In genomic region chr1:34439961-34440630, GRCm38 (mm10) we compare ENCODE assay signal across 8 mouse cellular contexts. TPM values are rescaled to one million over a fixed set of nuclear protein-coding genes. Genes with fewer than 3 reads are reported as not detected.
DNase-seq lines count a peak whose midpoint lies in the region; ATAC-seq and TF ChIP-seq lines count a peak whose summit lies in the region.

No protein-coding gene starts in this region.

- peaks cover 58% of the 10 kb centered on the region for H3K36me3 ChIP-seq in heart, embryonic 14.5 days (ENCODE audit: control insufficient read depth, insufficient read depth, low read length)
- H3K36me3 ChIP-seq in CH12.LX (replicated peaks in 1 of 2; ENCODE audit: control insufficient read depth in 1 of 2, insufficient read depth in 1 of 2, low read length in 1 of 2) (peaks cover 41 to 47% of the 10 kb centered on the region in 2 experiments), myocyte (ENCODE audit: control insufficient read depth, insufficient read depth) (peaks cover 18% of the 10 kb centered on the region)
- H3K36me3 ChIP-seq in embryonic facial prominence, embryonic 13.5 days: peaks cover 41% of the 10 kb centered on the region
- peaks cover 31% of the 10 kb centered on the region for H3K36me3 ChIP-seq in intestine, postnatal 0 days (ENCODE audit: control insufficient read depth, insufficient read depth)

- peak in 1 of 2 experiments; percentile 45; a peak in 2 of 4 replicates for TF ChIP-seq CTCF in CH12.LX (conservative IDR thresholded peaks at IDR 0.05 in 1 of 2, IDR thresholded peaks at IDR 0.05 in 1 of 2; ENCODE audit: low read depth in 2 of 2, low read length in 2 of 2)
- peak; percentile 69 for TF ChIP-seq CTCF in intestine, postnatal 0 days (IDR thresholded peaks at IDR 0.05; ENCODE audit: low read depth)

- H3K4me2 ChIP-seq in heart, embryonic 14.5 days (ENCODE audit: low read length): peak overlapping the region; percentile 67
- H3K4me2 ChIP-seq in CH12.LX (ENCODE audit: insufficient read depth, low read depth, poor library complexity, severe bottlenecking) (peak overlapping the region; percentile 58), myocyte (ENCODE audit: low read depth) (peak overlapping the region; percentile 85)
- peak overlapping the region; percentile 62 for H3K4me2 ChIP-seq in embryonic facial prominence, embryonic 13.5 days
- H3K4me2 ChIP-seq in intestine, postnatal 0 days (replicated peaks; ENCODE audit: low read depth): peak overlapping the region; percentile 80

- DNase-seq in heart, postnatal 10 days: no peak
- no peak for DNase-seq in CH12.LX (ENCODE audit: extremely low read depth)
- DNase-seq in embryo, embryonic 11 days: no peak
- no peak for DNase-seq in layer of hippocampus, adult 9-11 months

- peak overlapping the region; percentile 34 to 42; a peak in 3 of 4 replicates for H3K27ac ChIP-seq in heart, embryonic 14.5 days (replicated peaks in 1 of 2; ENCODE audit: control insufficient read depth in 1 of 2, insufficient read depth in 1 of 2, low read depth in 2 of 2, low read length in 2 of 2)
- peak overlapping the region; percentile 45 for H3K27ac ChIP-seq in CH12.LX (ENCODE audit: insufficient read depth, low read depth)
- H3K27ac ChIP-seq in embryonic facial prominence, embryonic 13.5 days: peak overlapping the region; percentile 69
- H3K27ac ChIP-seq in intestine, postnatal 0 days (ENCODE audit: low read depth, low read length): peak overlapping the region; percentile 63; the same call in 1 of the 2 replicates

- TF ChIP-seq POLR2A in CH12.LX (IDR thresholded peaks at IDR 0.05; ENCODE audit: low read depth, low read length) (no peak), myocyte (IDR thresholded peaks at IDR 0.05; ENCODE audit: insufficient read length, low read depth) (no peak)

- dilution Hi-C loops in CH12.LX (cut with MboI; ENCODE audit: extremely low pct_ligation_motif_present, extremely low pct_unique_long_range_greater_than_20kb, low sequenced_read_pairs): no loop called here

- peak; percentile 33; the same call in 1 of the 2 replicates for ATAC-seq in heart, embryonic 14.5 days (ENCODE audit: insufficient number of reproducible peaks, insufficient read depth, low FRiP score, low read depth)
- peak; percentile 2; the same call in 1 of the 2 replicates for ATAC-seq in embryonic facial prominence, embryonic 13.5 days (ENCODE audit: insufficient number of reproducible peaks, insufficient read depth, low FRiP score, low TSS enrichment, low read depth)
- ATAC-seq in intestine, postnatal 0 days: peak; percentile 42

- peak overlapping the region; percentile 73 for H3K9ac ChIP-seq in heart, embryonic 14.5 days (ENCODE audit: low read length)
- H3K9ac ChIP-seq in CH12.LX (ENCODE audit: insufficient read depth, low read depth): peak overlapping the region; percentile 72
- H3K9ac ChIP-seq in embryonic facial prominence, embryonic 13.5 days: peak overlapping the region; percentile 72
- peak overlapping the region; percentile 41 for H3K9ac ChIP-seq in intestine, postnatal 0 days (ENCODE audit: low read depth, low read length)

- peak; percentile 37; the same call in 1 of the 2 replicates for TF ChIP-seq EP300 in CH12.LX (IDR thresholded peaks at IDR 0.05; ENCODE audit: low read length)

- H3ac ChIP-seq in myocyte (ENCODE audit: control insufficient read depth, insufficient read length): peak overlapping the region; percentile 51

- peak overlapping the region; percentile 62 to 88 for H3K4me3 ChIP-seq in heart, embryonic 14.5 days (ENCODE audit: control insufficient read depth in 1 of 2, insufficient read depth in 1 of 2, low read depth in 1 of 2, low read length in 2 of 2)
- H3K4me3 ChIP-seq in CH12.LX (replicated peaks in 1 of 3; ENCODE audit: low read depth in 2 of 3, low read length in 2 of 3, poor library complexity in 1 of 3) (peak overlapping the region; percentile 82 to 90 (median 86)), myocyte (peak overlapping the region; percentile 94)
- peak overlapping the region; percentile 70 for H3K4me3 ChIP-seq in embryonic facial prominence, embryonic 13.5 days
- peak overlapping the region; percentile 68 for H3K4me3 ChIP-seq in intestine, postnatal 0 days (ENCODE audit: low read depth, low read length)

- H3K79me2 ChIP-seq in CH12.LX (replicated peaks; ENCODE audit: control insufficient read depth, extremely low read depth, insufficient read depth, poor library complexity, severe bottlenecking) (peaks cover 26% of the 10 kb centered on the region), myocyte (ENCODE audit: control insufficient read depth, insufficient read depth) (peaks cover 18% of the 10 kb centered on the region)

- 6% methylated on average over 31 of the region's 31 CpGs for WGBS in heart, embryonic 14.5 days
- WGBS in embryonic facial prominence, embryonic 13.5 days: 7% methylated on average over 31 of the region's 31 CpGs
- WGBS in intestine, postnatal 0 days: 6% methylated on average over 31 of the region's 31 CpGs

- peaks cover 3 to 14% of the 10 kb centered on the region in 2 experiments for H3K4me1 ChIP-seq in heart, embryonic 14.5 days (ENCODE audit: control insufficient read depth in 2 of 2, insufficient read depth in 2 of 2, low read length in 2 of 2)
- peaks cover 0 to 43% of the 10 kb centered on the region in 2 experiments for H3K4me1 ChIP-seq in CH12.LX (ENCODE audit: control insufficient read depth in 1 of 2, insufficient read depth in 2 of 2)
- H3K4me1 ChIP-seq in embryonic facial prominence, embryonic 13.5 days: peaks cover 22% of the 10 kb centered on the region
- no peaks in the 10 kb centered on the region; the same call in 1 of the 2 replicates for H3K4me1 ChIP-seq in intestine, postnatal 0 days (replicated peaks; ENCODE audit: control insufficient read depth, insufficient read depth, low read length)

- no peaks in the 10 kb centered on the region for H3K27me3 ChIP-seq in heart, embryonic 14.5 days (ENCODE audit: control insufficient read depth, insufficient read depth, low read length)
- no peaks in the 10 kb centered on the region for H3K27me3 ChIP-seq in CH12.LX (replicated peaks)
- no peaks in the 10 kb centered on the region for H3K27me3 ChIP-seq in embryonic facial prominence, embryonic 13.5 days
- no peaks in the 10 kb centered on the region for H3K27me3 ChIP-seq in intestine, postnatal 0 days (replicated peaks; ENCODE audit: control insufficient read depth, insufficient read depth, low read length)
- no peaks in the 10 kb centered on the region for H3K27me3 ChIP-seq in myocyte (ENCODE audit: control insufficient read depth, insufficient read depth, insufficient read length)

- TF ChIP-seq RAD21 in CH12.LX (IDR thresholded peaks at IDR 0.05; ENCODE audit: low read depth, low read length): no peak; the same call in none of the 2 replicates

- in situ Hi-C loops in CH12.LX (cut with MboI; ENCODE audit: low pct_ligation_motif_present, low pct_unique_long_range_greater_than_20kb, low sequenced_read_pairs): no loop called here

- H3K9me3 ChIP-seq in heart, embryonic 14.5 days (ENCODE audit: control insufficient read depth, low read length): no peaks in the 10 kb centered on the region
- no peaks in the 10 kb centered on the region for H3K9me3 ChIP-seq in CH12.LX (replicated peaks; ENCODE audit: low read length)
- H3K9me3 ChIP-seq in embryonic facial prominence, embryonic 13.5 days: no peaks in the 10 kb centered on the region
- H3K9me3 ChIP-seq in intestine, postnatal 0 days (ENCODE audit: control insufficient read depth): no peaks in the 10 kb centered on the region

- intact Hi-C loops in heart, postnatal 10 days (cut with DNase I): loop anchor here (10.0 kb wide), 2 partner anchors 435 to 625 kb away; partner anchors contain the start of gene Zfp451

TF ChIP-seq in CH12.LX, 34 proteins besides CTCF, POLR2A, EP300 and RAD21 (continues in another document):
- no peak for TF ChIP-seq PAX5 (IDR thresholded peaks at IDR 0.05; ENCODE audit: low read length)

RNA-seq across cellular contexts. Expression of gene Imp4, which starts 0.4 kb away (rescaled TPM):
- polyA plus RNA-seq in heart, embryonic 14.5 days (2014; fragmentation: Nextera tagmentation; extraction: Ambion mirVana): 59.0 and 66.7 TPM in 2 replicates
- 10 to 100 TPM; 33.9 to 36.0 TPM for total RNA-seq in heart, postnatal 10 days (2021)
- total RNA-seq in CH12.LX (2012; rRNA removed): 107 and 136 TPM in 2 replicates
- 91.0 and 105 TPM in 2 replicates for total RNA-seq in CH12.LX (2014; rRNA removed)
- 197 and 199 TPM in 2 replicates for polyA plus RNA-seq in CH12.LX (2012; ENCODE audit: insufficient read length, low read depth)
- polyA plus RNA-seq in embryonic facial prominence, embryonic 13.5 days (2015; fragmentation: Nextera tagmentation; extraction: Ambion mirVana): 74.0 and 81.5 TPM in 2 replicates
- 47.5 and 50.5 TPM in 2 replicates for polyA plus RNA-seq in intestine, postnatal 0 days (2015; fragmentation: Nextera tagmentation; extraction: Ambion mirVana)
- polyA plus RNA-seq in myocyte (2012; fragmentation: generic; extraction: Trizol): 40.7 TPM

RNA-seq across cellular contexts. Expression of gene Ccdc115, which starts 0.6 kb away (rescaled TPM):
- polyA plus RNA-seq in heart, embryonic 14.5 days (2014; fragmentation: Nextera tagmentation; extraction: Ambion mirVana): 42.6 and 46.3 TPM in 2 replicates
- total RNA-seq in heart, postnatal 10 days (2021): 10 to 100 TPM; 14.0 to 17.4 TPM
- total RNA-seq in CH12.LX (2012; rRNA removed) (63.3 and 66.5 TPM in 2 replicates), CH12.LX (2014; rRNA removed) (98.8 and 105 TPM in 2 replicates)
- polyA plus RNA-seq in CH12.LX (2012; ENCODE audit: insufficient read length, low read depth) (95.8 and 96.3 TPM in 2 replicates), myocyte (2012; fragmentation: generic; extraction: Trizol) (17.1 TPM)
- 48.0 and 49.2 TPM in 2 replicates for polyA plus RNA-seq in embryonic facial prominence, embryonic 13.5 days (2015; fragmentation: Nextera tagmentation; extraction: Ambion mirVana)
- polyA plus RNA-seq in intestine, postnatal 0 days (2015; fragmentation: Nextera tagmentation; extraction: Ambion mirVana): 34.8 and 35.3 TPM in 2 replicates

RNA-seq across cellular contexts. Expression of gene Ptpn18, which starts 19.5 kb away (rescaled TPM):
- polyA plus RNA-seq in heart, embryonic 14.5 days (2014; fragmentation: Nextera tagmentation; extraction: Ambion mirVana): 16.2 and 16.3 TPM in 2 replicates
- total RNA-seq in heart, postnatal 10 days (2021): 1 to 10 TPM; 6.6 to 8.2 TPM
- total RNA-seq in CH12.LX (2012; rRNA removed) (172 and 205 TPM in 2 replicates), CH12.LX (2014; rRNA removed) (133 and 155 TPM in 2 replicates)
- polyA plus RNA-seq in CH12.LX (2012; ENCODE audit: insufficient read length, low read depth) (84.9 and 93.4 TPM in 2 replicates), myocyte (2012; fragmentation: generic; extraction: Trizol) (0.05 TPM)
- polyA plus RNA-seq in embryonic facial prominence, embryonic 13.5 days (2015; fragmentation: Nextera tagmentation; extraction: Ambion mirVana): 12.6 and 17.0 TPM in 2 replicates
- polyA plus RNA-seq in intestine, postnatal 0 days (2015; fragmentation: Nextera tagmentation; extraction: Ambion mirVana): 35.3 and 40.4 TPM in 2 replicates

RNA-seq across cellular contexts. Expression of gene Prss39, which starts 58.1 kb away (rescaled TPM):
- not detected in 2 replicates for polyA plus RNA-seq in heart, embryonic 14.5 days (2014; fragmentation: Nextera tagmentation; extraction: Ambion mirVana)
- not detected for total RNA-seq in heart, postnatal 10 days (2021)
- total RNA-seq in CH12.LX (2012; rRNA removed): not detected in 2 replicates
- not detected in 2 replicates for total RNA-seq in CH12.LX (2014; rRNA removed)
- polyA plus RNA-seq in CH12.LX (2012; ENCODE audit: insufficient read length, low read depth): 0.19 TPM in 1 of 2 replicates, not detected in the other
- not detected in 2 replicates for polyA plus RNA-seq in embryonic facial prominence, embryonic 13.5 days (2015; fragmentation: Nextera tagmentation; extraction: Ambion mirVana)
- not detected in 2 replicates for polyA plus RNA-seq in intestine, postnatal 0 days (2015; fragmentation: Nextera tagmentation; extraction: Ambion mirVana)
- polyA plus RNA-seq in myocyte (2012; fragmentation: generic; extraction: Trizol): not detected

Comparison
In these comparisons a context has a peak if more than half of its experiments do, and no peak if none do; other contexts are left out.
1. RNA of gene Ptpn18, which starts 19.5 kb away (polyA plus RNA-seq): 84.9 to 93.4 TPM in CH12.LX, 35.3 to 40.4 TPM in intestine, postnatal 0 days, 16.2 to 16.3 TPM in heart, embryonic 14.5 days and 12.6 to 17.0 TPM in embryonic facial prominence, embryonic 13.5 days; 0.05 TPM in myocyte (single experiment); every median in the first group is over 10 times any median in the second.
2. Peak in every context shown above with its lines, with median percentiles within 50 percentile points of each other: ATAC-seq, H3K27ac ChIP-seq, H3K4me2 ChIP-seq, H3K4me3 ChIP-seq and H3K9ac ChIP-seq.